Mouse (Mus musculus): ENCODE results near the gene Xcl1.

- no peak for TF ChIP-seq CTCF (IDR thresholded peaks at IDR 0.05)
- no peak for TF ChIP-seq EP300 (IDR thresholded peaks at IDR 0.05)
These were observed 25.3 kb upstream of the Xcl1 start for GRCm38 (mm10) chr1:164960610-164961009.

Data from lung, postnatal 0 days (tissue).